Mouse (Mus musculus) ES-E14 (cell line): ENCODE measurements around the gene Polr2b. TPM values are rescaled to one million over a fixed set of nuclear protein-coding genes. Genes with fewer than 3 reads are reported as not detected.

Source experiments
- DNase-seq: peaks from one replicate; pipeline ENCODE4 v3.0.0-alpha.2; 2013; ENCODE audit warnings: low read depth, low spot score
- H3K27ac ChIP-seq: 2 replicates; pipeline ENCODE4 v1.5.1; 2012; ENCODE audit warnings: low read depth, mild to moderate bottlenecking, low read length, moderate library complexity, mixed read lengths; ENCODE audit not compliant: poor library complexity, insufficient read depth, severe bottlenecking
- H3K36me3 ChIP-seq: 2 replicates; pipeline ENCODE4 v1.6.1; 2012; ENCODE audit warnings: mild to moderate bottlenecking, low read length, moderate library complexity, mixed read lengths; ENCODE audit not compliant: control insufficient read depth, poor library complexity, insufficient read depth, severe bottlenecking
- H3K4me1 ChIP-seq, 2 experiments: fragments of 150-350 bp in 1 of 2; sonication (generic) in 1 of 2; 2 replicates each; pipeline ENCODE4 v1.6.1; 2012; ENCODE audit warnings: low read length in 2 of 2, mild to moderate bottlenecking in 1 of 2, mixed read lengths in 1 of 2; ENCODE audit not compliant: control insufficient read depth in 2 of 2, insufficient read depth in 2 of 2, poor library complexity in 1 of 2
- H3K4me3 ChIP-seq, 2 experiments: fragments of 150-350 bp in 1 of 2; sonication (generic) in 1 of 2; 2 replicates each; pipeline ENCODE4 v1.5.1; 2012; ENCODE audit warnings: low read length in 2 of 2, low read depth in 1 of 2, mild to moderate bottlenecking in 1 of 2, mixed read lengths in 1 of 2; ENCODE audit not compliant: insufficient read depth in 1 of 2, poor library complexity in 1 of 2, severe bottlenecking in 1 of 2
- H3K9ac ChIP-seq: 2 replicates; pipeline ENCODE4 v1.6.1; 2012; ENCODE audit warnings: low read depth, mild to moderate bottlenecking, low read length, mixed read lengths; ENCODE audit not compliant: poor library complexity, insufficient read depth, severe bottlenecking
- H3K9me3 ChIP-seq: fragments of 150-350 bp; sonication (generic); 2 replicates; pipeline ENCODE4 v1.6.1; 2012; ENCODE audit warnings: low read depth, mild to moderate bottlenecking, low read length; ENCODE audit not compliant: control insufficient read depth, insufficient read depth
- CHD2 ChIP-seq: IDR thresholded peaks from 2 replicates; pipeline ENCODE4 v1.6.1; 2014; ENCODE audit warnings: mild to moderate bottlenecking, low read depth, low read length, inconsistent platforms
- HCFC1 ChIP-seq: IDR thresholded peaks from 2 replicates; pipeline ENCODE4 v1.6.1; 2012; ENCODE audit warnings: low read length, inconsistent platforms, borderline replicate concordance; ENCODE audit not compliant: insufficient read depth
- MAFK ChIP-seq: IDR thresholded peaks from 2 replicates; pipeline ENCODE4 v1.6.1; 2014; ENCODE audit warnings: mild to moderate bottlenecking, low read depth, low read length, inconsistent platforms; ENCODE audit not compliant: insufficient read depth
- ZC3H11A ChIP-seq: IDR thresholded peaks from 2 replicates; pipeline ENCODE4 v1.6.1; 2012; ENCODE audit warnings: low read depth, mild to moderate bottlenecking, inconsistent platforms, low read length, borderline replicate concordance
- ZNF384 ChIP-seq: IDR thresholded peaks from 2 replicates; pipeline ENCODE4 v1.6.1; 2012; ENCODE audit warnings: low read depth, low read length, inconsistent platforms
- in situ Hi-C, 2 experiments: fragments of 600-800 bp; cut with MboI; formaldehyde crosslinking; loops; one replicate each; pipeline ENCODE4 v1.15.1; 2025; ENCODE audit warnings: low sequenced_read_pairs in 2 of 2, inconsistent platforms in 1 of 2; ENCODE audit not compliant: unreplicated experiment in 2 of 2
- total RNA-seq: library from RNA; depleted of rRNA; stranded (reverse); fragments of 300-350 nt; gene quantifications from 2 replicates; pipeline ENCODE4 v1.2.3, GENCODE M21; 2012

The Polr2b gene
- total RNA-seq, 1 experiment, result 184 TPM

DNA sequence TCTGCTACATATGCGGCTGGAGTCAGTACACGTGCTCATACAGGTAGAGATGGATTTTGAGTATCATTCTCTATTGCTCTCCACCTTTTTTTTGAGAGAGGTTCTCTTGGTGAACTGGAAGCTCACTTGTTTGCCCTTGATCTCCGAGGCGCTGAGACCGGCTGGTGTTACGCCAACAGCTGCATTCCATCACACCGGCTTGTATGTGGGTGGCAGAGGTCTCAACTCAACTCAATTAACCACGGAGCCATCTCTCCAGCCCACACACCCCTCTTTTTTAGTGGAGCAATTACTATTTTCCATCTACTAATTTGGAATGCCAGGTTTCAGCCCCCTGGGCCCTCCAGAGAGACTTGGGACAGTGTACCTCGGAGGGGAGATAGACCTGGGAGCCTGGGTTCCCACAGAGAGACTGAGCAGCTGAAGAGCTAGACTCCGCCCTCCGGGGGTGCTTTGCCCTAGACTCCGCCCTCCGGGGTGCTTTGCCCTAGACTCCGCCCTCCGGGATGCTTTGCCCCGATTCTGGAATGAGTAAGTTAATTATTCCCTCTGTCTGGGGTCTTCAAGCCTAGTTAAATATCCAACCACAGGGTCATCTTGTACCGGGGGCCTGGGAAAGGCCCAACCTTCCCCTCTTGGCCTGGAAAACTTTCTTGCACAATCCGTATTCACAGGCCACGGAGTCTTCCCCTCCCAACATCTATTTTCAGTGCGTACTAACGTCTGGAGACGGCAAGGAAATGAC, 47.6 kb downstream of the Polr2b start:
- Histone ChIP-seq H3K9ac (peak overlapping the region; percentile 40), H3K4me3 (peak overlapping the region; percentile 45 to 68; a peak in 3 of 4 replicates), H3K36me3 (no peaks in the 10 kb centered on the region), H3K4me1 (peaks cover 2 to 7% of the 10 kb centered on the region in 2 experiments), H3K9me3 (no peaks in the 10 kb centered on the region), H3K27ac (no peak overlapping the region)
- in situ Hi-C loops, result no loop called here
- peak; percentile 62 for DNase-seq
- no peak for TF ChIP-seq ZNF384
- TF ChIP-seq ZC3H11A, result no peak
- no peak for TF ChIP-seq HCFC1
- TF ChIP-seq CHD2, result no peak
- no peak for TF ChIP-seq MAFK

- DNase-seq, result no peak
- no peak for TF ChIP-seq HCFC1
- TF ChIP-seq MAFK, result no peak
- TF ChIP-seq ZNF384, result no peak
- no peak for TF ChIP-seq CHD2
- no peak for TF ChIP-seq ZC3H11A
- no peaks in the 10 kb centered on the region for H3K9me3 ChIP-seq
- in situ Hi-C loops, result no loop called here
- H3K4me1 ChIP-seq, result peaks cover 2 to 7% of the 10 kb centered on the region in 2 experiments
- peak overlapping the region; percentile 10; the same call in 1 of the 2 replicates for H3K9ac ChIP-seq
- H3K4me3 ChIP-seq, result peak overlapping the region; percentile 40 to 68
- no peaks in the 10 kb centered on the region for H3K36me3 ChIP-seq
- H3K27ac ChIP-seq, result no peak overlapping the region
Measured at GRCm38 (mm10) chr5:77358347-77358746, 48.4 kb downstream of the Polr2b start.

GRCm38 (mm10) chr5:77359971-77360370, 50.0 kb downstream of the Polr2b start:
- Histone ChIP-seq H3K4me3 (no peak overlapping the region), H3K36me3 (no peaks in the 10 kb centered on the region), H3K27ac (no peak overlapping the region), H3K9ac (no peak overlapping the region), H3K9me3 (no peaks in the 10 kb centered on the region), H3K4me1 (peaks cover 2 to 11% of the 10 kb centered on the region in 2 experiments)
- DNase-seq, result no peak
- TF ChIP-seq ZC3H11A (no peak), ZNF384 (no peak), CHD2 (no peak), MAFK (no peak), HCFC1 (no peak)
- in situ Hi-C loops, result no loop called here

GRCm38 (mm10) chr5:77361006-77361405, 51.1 kb downstream of the Polr2b start:
- in situ Hi-C loops, result no loop called here
- H3K9ac ChIP-seq, result no peak overlapping the region

More at GRCm38 (mm10) chr5:77361006-77361405, 51.1 kb downstream of the Polr2b start:
- no peak overlapping the region for H3K4me3 ChIP-seq
- no peak overlapping the region for H3K27ac ChIP-seq
- H3K4me1 ChIP-seq, result peaks cover 2 to 11% of the 10 kb centered on the region in 2 experiments
- DNase-seq, result no peak
- H3K36me3 ChIP-seq, result no peaks in the 10 kb centered on the region
- no peak for TF ChIP-seq ZC3H11A
- no peak for TF ChIP-seq ZNF384
- no peak for TF ChIP-seq MAFK
- no peak for TF ChIP-seq HCFC1
- TF ChIP-seq CHD2, result no peak
- no peaks in the 10 kb centered on the region for H3K9me3 ChIP-seq
